Mouse (Mus musculus): Measurements from ENCODE around the gene Dyx1c1. TPM values are rescaled to one million over a fixed set of nuclear protein-coding genes. Genes with fewer than 3 reads are reported as not detected.

Dyx1c1 gene
- polyA plus RNA-seq, 1 experiment, result 0.23 TPM

- no peaks in the 10 kb centered on the region for H3K4me1 ChIP-seq (ENCODE audit: control insufficient read depth, insufficient read depth, insufficient read length)
- no peak overlapping the region for H3K27ac ChIP-seq (ENCODE audit: insufficient read depth, low read length)
- DNase-seq (ENCODE audit: low read depth in 1 of 2, low spot score in 2 of 2), result no peak
- H3K36me3 ChIP-seq (ENCODE audit: control insufficient read depth, insufficient read depth, low read length), result no peaks in the 10 kb centered on the region
- H3K4me3 ChIP-seq (ENCODE audit: extremely low read depth, insufficient read depth, insufficient read length), result no peak overlapping the region
- no peaks in the 10 kb centered on the region for H3K27me3 ChIP-seq (ENCODE audit: control insufficient read depth, insufficient read depth, low read length)
- TF ChIP-seq POLR2A (IDR thresholded peaks at IDR 0.05; ENCODE audit: low read depth, low read length) (no peak), CTCF (IDR thresholded peaks at IDR 0.05; ENCODE audit: extremely low read depth, insufficient read depth, insufficient read length, insufficient replicate concordance) (no peak)
- 44% methylated on average over 7 of the region's 7 CpGs for WGBS
These were observed 9.0 kb upstream of the Dyx1c1 start for GRCm38 (mm10) chr9:72949572-72949971.

- no peak for DNase-seq (ENCODE audit: low read depth in 1 of 2, low spot score in 2 of 2)
- WGBS, result 74% methylated on average over 2 of the region's 2 CpGs
These were observed 3.8 kb upstream of the Dyx1c1 start for GRCm38 (mm10) chr9:72954746-72955145.

DNA sequence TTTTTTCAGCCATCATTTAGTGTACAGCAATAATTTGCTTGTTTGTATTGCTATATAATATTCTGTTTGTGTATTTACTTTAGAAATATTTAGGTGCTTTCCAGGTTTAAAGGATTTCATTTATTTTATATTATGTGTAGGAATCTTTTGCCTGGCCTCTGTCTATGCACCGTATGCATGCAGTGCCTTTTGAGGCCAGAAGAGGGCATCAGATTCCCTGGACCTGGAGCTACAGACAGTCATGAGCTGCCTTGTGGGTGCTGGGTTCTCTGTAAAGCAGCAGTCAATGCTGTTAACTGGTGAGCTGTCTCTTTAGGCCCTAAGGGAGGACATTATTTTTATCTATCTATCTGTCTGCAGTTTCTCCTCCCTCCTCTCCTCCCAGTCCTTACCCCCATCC lies 3.0 kb upstream of the Dyx1c1 start:
- peak; percentile 31 to 58 for DNase-seq (ENCODE audit: low read depth in 1 of 2, low spot score in 2 of 2)
- Histone ChIP-seq H3K4me1 (ENCODE audit: control insufficient read depth, insufficient read depth, insufficient read length) (no peaks in the 10 kb centered on the region; the same call in 1 of the 2 replicates), H3K27ac (ENCODE audit: insufficient read depth, low read length) (no peak overlapping the region), H3K36me3 (ENCODE audit: control insufficient read depth, insufficient read depth, low read length) (no peaks in the 10 kb centered on the region), H3K27me3 (ENCODE audit: control insufficient read depth, insufficient read depth, low read length) (no peaks in the 10 kb centered on the region), H3K4me3 (ENCODE audit: extremely low read depth, insufficient read depth, insufficient read length) (no peak overlapping the region)
- 0% methylated on average over 1 of the region's 1 CpGs for WGBS
- TF ChIP-seq CTCF (IDR thresholded peaks at IDR 0.05; ENCODE audit: extremely low read depth, insufficient read depth, insufficient read length, insufficient replicate concordance), result peak; percentile 56; the same call in 1 of the 2 replicates
- TF ChIP-seq POLR2A (IDR thresholded peaks at IDR 0.05; ENCODE audit: low read depth, low read length), result no peak

More at GRCm38 (mm10) chr9:72954746-72955145, 3.8 kb upstream of the Dyx1c1 start:
- no peak overlapping the region for H3K4me3 ChIP-seq (ENCODE audit: extremely low read depth, insufficient read depth, insufficient read length)
- no peak overlapping the region for H3K27ac ChIP-seq (ENCODE audit: insufficient read depth, low read length)
- no peaks in the 10 kb centered on the region; the same call in 1 of the 2 replicates for H3K4me1 ChIP-seq (ENCODE audit: control insufficient read depth, insufficient read depth, insufficient read length)
- TF ChIP-seq POLR2A (IDR thresholded peaks at IDR 0.05; ENCODE audit: low read depth, low read length), result no peak
- no peak for TF ChIP-seq CTCF (IDR thresholded peaks at IDR 0.05; ENCODE audit: extremely low read depth, insufficient read depth, insufficient read length, insufficient replicate concordance)
- no peaks in the 10 kb centered on the region for H3K36me3 ChIP-seq (ENCODE audit: control insufficient read depth, insufficient read depth, low read length)
- no peaks in the 10 kb centered on the region for H3K27me3 ChIP-seq (ENCODE audit: control insufficient read depth, insufficient read depth, low read length)

DNA sequence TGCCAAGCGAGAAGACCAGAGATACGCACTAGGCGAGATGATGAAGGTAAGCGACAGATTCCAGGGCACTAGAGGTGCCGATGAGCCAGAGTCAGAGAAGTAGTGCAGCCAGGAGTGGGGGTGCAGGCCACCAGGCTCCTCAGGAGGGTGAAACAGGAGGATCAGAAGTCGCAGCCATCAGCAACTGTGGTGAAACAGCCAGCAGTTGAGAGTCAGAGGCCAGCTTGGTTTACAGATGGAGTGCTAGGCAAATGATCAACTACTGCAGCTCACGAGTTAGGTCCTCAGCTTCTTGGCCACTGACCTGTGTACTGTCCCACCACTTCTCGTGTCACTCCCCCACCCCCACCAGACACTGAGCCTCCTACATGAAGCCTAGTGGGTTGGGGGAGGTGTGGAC lies 2.8 kb downstream of the Dyx1c1 start:
- no peaks in the 10 kb centered on the region for H3K27me3 ChIP-seq (ENCODE audit: control insufficient read depth, insufficient read depth, low read length)
- H3K36me3 ChIP-seq (ENCODE audit: control insufficient read depth, insufficient read depth, low read length), result no peaks in the 10 kb centered on the region
- DNase-seq (ENCODE audit: low read depth in 1 of 2, low spot score in 2 of 2), result no peak
- TF ChIP-seq CTCF (IDR thresholded peaks at IDR 0.05; ENCODE audit: extremely low read depth, insufficient read depth, insufficient read length, insufficient replicate concordance), result no peak
- TF ChIP-seq POLR2A (IDR thresholded peaks at IDR 0.05; ENCODE audit: low read depth, low read length), result no peak
- peaks cover 9% of the 10 kb centered on the region; the same call in 1 of the 2 replicates for H3K4me1 ChIP-seq (ENCODE audit: control insufficient read depth, insufficient read depth, insufficient read length)
- H3K27ac ChIP-seq (ENCODE audit: insufficient read depth, low read length), result peak overlapping the region; percentile 85
- no peak overlapping the region for H3K4me3 ChIP-seq (ENCODE audit: extremely low read depth, insufficient read depth, insufficient read length)
- 70% methylated on average over 8 of the region's 8 CpGs for WGBS

DNA sequence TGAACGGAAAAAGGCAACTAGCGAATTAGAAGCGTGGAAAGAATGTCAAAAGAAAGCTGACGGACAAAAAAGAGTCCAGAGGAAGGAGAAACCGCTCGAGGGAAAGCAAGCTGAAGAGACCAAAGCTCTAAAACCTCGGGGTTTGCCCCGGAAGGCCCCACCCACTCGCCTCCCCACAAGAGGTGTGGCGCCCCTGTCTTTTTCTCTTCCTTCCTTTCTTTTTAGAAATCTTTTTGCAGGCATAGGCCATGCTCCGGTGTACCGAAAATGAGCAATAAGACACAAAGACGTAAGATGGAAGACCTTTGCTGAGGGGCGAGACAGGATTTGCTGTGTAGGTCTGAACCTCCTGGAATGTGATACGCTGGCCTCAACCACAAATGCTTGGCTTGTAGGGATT lies 3.4 kb downstream of the Dyx1c1 start:
- Histone ChIP-seq H3K36me3 (ENCODE audit: control insufficient read depth, insufficient read depth, low read length) (no peaks in the 10 kb centered on the region), H3K27ac (ENCODE audit: insufficient read depth, low read length) (peak overlapping the region; percentile 86), H3K4me3 (ENCODE audit: extremely low read depth, insufficient read depth, insufficient read length) (peak overlapping the region; percentile 45; the same call in 1 of the 2 replicates), H3K4me1 (ENCODE audit: control insufficient read depth, insufficient read depth, insufficient read length) (peaks cover 9% of the 10 kb centered on the region; the same call in 1 of the 2 replicates), H3K27me3 (ENCODE audit: control insufficient read depth, insufficient read depth, low read length) (no peaks in the 10 kb centered on the region)
- DNase-seq (ENCODE audit: low read depth in 1 of 2, low spot score in 2 of 2), result peak in 1 of 2 experiments; percentile 63
- no peak for TF ChIP-seq POLR2A (IDR thresholded peaks at IDR 0.05; ENCODE audit: low read depth, low read length)
- TF ChIP-seq CTCF (IDR thresholded peaks at IDR 0.05; ENCODE audit: extremely low read depth, insufficient read depth, insufficient read length, insufficient replicate concordance), result no peak
- 39% methylated on average over 15 of the region's 15 CpGs for WGBS

DNA sequence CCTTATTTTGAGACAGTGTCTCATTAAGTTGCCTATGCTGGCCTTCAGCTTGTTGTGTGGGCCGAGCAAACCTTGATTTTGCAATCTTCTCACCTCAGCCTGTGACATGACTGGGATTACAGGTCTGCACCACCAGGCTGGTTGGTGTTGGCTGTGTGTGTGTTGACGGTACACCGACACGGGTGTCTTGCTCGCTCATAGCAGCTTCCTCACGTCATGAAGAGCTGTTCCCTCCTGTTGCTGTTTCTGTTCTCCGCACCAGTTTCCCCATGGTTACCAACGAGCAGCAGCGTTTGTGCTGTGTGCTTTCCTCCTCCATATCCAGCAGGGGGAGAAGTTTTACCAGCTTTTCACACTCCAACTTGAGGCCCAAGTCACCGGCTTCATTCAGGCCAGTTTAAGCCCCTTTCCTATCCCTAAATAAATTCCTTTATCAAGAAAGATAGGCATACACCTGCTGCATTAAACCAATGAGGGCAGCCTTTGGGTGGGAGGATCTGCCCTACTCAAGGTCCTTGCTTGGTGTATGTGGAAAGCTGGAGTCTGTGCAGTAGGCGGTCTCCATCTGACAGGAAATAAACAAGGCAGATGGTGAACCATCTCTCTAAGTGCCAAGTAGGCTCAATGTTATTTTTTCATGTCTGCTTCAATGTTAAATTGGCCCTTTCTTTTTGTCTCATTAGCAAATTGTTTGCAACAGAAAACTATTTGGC lies 9.9 kb downstream of the Dyx1c1 start:
- Histone ChIP-seq H3K36me3 (ENCODE audit: control insufficient read depth, insufficient read depth, low read length) (no peaks in the 10 kb centered on the region), H3K4me3 (ENCODE audit: extremely low read depth, insufficient read depth, insufficient read length) (peak overlapping the region; percentile 2; the same call in 1 of the 2 replicates), H3K4me1 (ENCODE audit: control insufficient read depth, insufficient read depth, insufficient read length) (peaks cover 2% of the 10 kb centered on the region; the same call in 1 of the 2 replicates), H3K27ac (ENCODE audit: insufficient read depth, low read length) (peak overlapping the region; percentile 9; the same call in 1 of the 2 replicates), H3K27me3 (ENCODE audit: control insufficient read depth, insufficient read depth, low read length) (no peaks in the 10 kb centered on the region)
- WGBS, result 18% methylated on average over 11 of the region's 11 CpGs
- peak; percentile 26 to 60 for DNase-seq (ENCODE audit: low read depth in 1 of 2, low spot score in 2 of 2)
- TF ChIP-seq CTCF (IDR thresholded peaks at IDR 0.05; ENCODE audit: extremely low read depth, insufficient read depth, insufficient read length, insufficient replicate concordance) (peak; percentile 62; the same call in 1 of the 2 replicates), POLR2A (IDR thresholded peaks at IDR 0.05; ENCODE audit: low read depth, low read length) (no peak)

DNA sequence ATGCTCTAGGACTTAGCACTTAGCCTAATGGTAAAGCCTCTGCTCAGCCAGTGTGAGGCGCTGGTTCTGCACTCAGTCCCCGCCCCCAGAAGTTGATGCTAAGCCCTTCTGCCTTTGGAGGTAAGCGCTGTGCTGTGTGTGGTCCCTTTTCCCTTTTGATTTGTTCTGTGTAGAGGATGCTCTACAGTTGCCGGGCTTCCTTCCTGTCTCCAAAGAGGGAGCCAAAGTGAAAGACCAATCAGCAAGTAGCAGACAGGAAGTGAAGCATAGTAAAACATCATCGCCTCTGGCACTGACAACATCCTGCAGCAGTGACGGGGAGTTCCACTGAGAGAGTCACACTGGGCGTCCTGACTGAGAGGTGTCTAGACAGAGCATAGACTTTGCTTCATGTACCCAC lies 11.3 kb downstream of the Dyx1c1 start:
- DNase-seq (ENCODE audit: low read depth in 1 of 2, low spot score in 2 of 2), result peak in 1 of 2 experiments; percentile 60
- H3K4me3 ChIP-seq (ENCODE audit: extremely low read depth, insufficient read depth, insufficient read length), result no peak overlapping the region
- no peaks in the 10 kb centered on the region for H3K27me3 ChIP-seq (ENCODE audit: control insufficient read depth, insufficient read depth, low read length)
- TF ChIP-seq POLR2A (IDR thresholded peaks at IDR 0.05; ENCODE audit: low read depth, low read length), result no peak
- no peak for TF ChIP-seq CTCF (IDR thresholded peaks at IDR 0.05; ENCODE audit: extremely low read depth, insufficient read depth, insufficient read length, insufficient replicate concordance)
- H3K4me1 ChIP-seq (ENCODE audit: control insufficient read depth, insufficient read depth, insufficient read length), result peaks cover 2% of the 10 kb centered on the region; the same call in 1 of the 2 replicates
- WGBS, result 51% methylated on average over 7 of the region's 7 CpGs
- no peaks in the 10 kb centered on the region for H3K36me3 ChIP-seq (ENCODE audit: control insufficient read depth, insufficient read depth, low read length)
- H3K27ac ChIP-seq (ENCODE audit: insufficient read depth, low read length), result no peak overlapping the region

Measured in spleen, adult 2 months (tissue).